Mouse (Mus musculus) hindbrain, embryonic 12.5 days (tissue): Measurements from ENCODE around the gene Gstp1. TPM values are rescaled to one million over a fixed set of nuclear protein-coding genes. Genes with fewer than 3 reads are reported as not detected.
"Not testable (repeated sequence)": the region's sequence is repeated elsewhere in the genome, so short reads cannot be mapped to it uniquely, and the experiment has no call there.

Experiments
- ATAC-seq: fragments of 200-750 bp; cut with Nextera tagmentation; 2 replicates; pipeline ENCODE4 v1.8.0; 2017; ENCODE audit warnings: moderate TSS enrichment; ENCODE audit not compliant: low FRiP score
- H3K27ac ChIP-seq: fragments of 300-500 bp; sonication (generic); 2 replicates; pipeline ENCODE4 v1.5.1; 2016; ENCODE audit warnings: mild to moderate bottlenecking
- H3K27me3 ChIP-seq: fragments of 300-500 bp; sonication (generic); 2 replicates; pipeline ENCODE4 v1.6.1; 2016; ENCODE audit warnings: mild to moderate bottlenecking
- H3K36me3 ChIP-seq: fragments of 300-500 bp; sonication (generic); 2 replicates; pipeline ENCODE4 v1.6.1; 2016; ENCODE audit warnings: mild to moderate bottlenecking
- H3K4me1 ChIP-seq: fragments of 300-500 bp; sonication (generic); 2 replicates; pipeline ENCODE4 v1.6.1; 2016
- H3K4me2 ChIP-seq: fragments of 300-500 bp; sonication (generic); replicated peaks from 2 replicates; pipeline ENCODE4 v1.6.1; 2016; ENCODE audit warnings: mild to moderate bottlenecking
- H3K4me3 ChIP-seq: fragments of 300-500 bp; sonication (generic); 2 replicates; pipeline ENCODE4 v1.5.1; 2016; ENCODE audit warnings: mild to moderate bottlenecking
- H3K9ac ChIP-seq: fragments of 300-500 bp; sonication (generic); 2 replicates; pipeline ENCODE4 v1.6.1; 2016; ENCODE audit warnings: mild to moderate bottlenecking, moderate library complexity
- H3K9me3 ChIP-seq: fragments of 300-500 bp; sonication (generic); replicated peaks from 2 replicates; pipeline ENCODE4 v1.6.1; 2016; ENCODE audit warnings: mild to moderate bottlenecking
- WGBS: fragments of 180-500 bp; shearing (Covaris S2); methylation state at CpG from one replicate; pipeline ENCODE4 v1.1.7; 2016; 5-methylcytosine and 5-hydroxymethylcytosine counted together
- polyA plus RNA-seq: library from polyadenylated mRNA; unstranded; fragments of >200 nt; fragmentation: Nextera tagmentation; extraction: Ambion mirVana; gene quantifications from 2 replicates; pipeline ENCODE4 v1.2.1, GENCODE M21; 2016

Gene Gstp1
- polyA plus RNA-seq, 1 experiment from 2014 or later, result 360 TPM

- Histone ChIP-seq H3K27me3 (no peaks in the 10 kb centered on the region), H3K4me3 (no peak overlapping the region), H3K4me1 (no peaks in the 10 kb centered on the region), H3K9ac (no peak overlapping the region), H3K9me3 (no peaks in the 10 kb centered on the region), H3K36me3 (no peaks in the 10 kb centered on the region), H3K4me2 (no peak overlapping the region), H3K27ac (no peak overlapping the region)
- ATAC-seq, result no peak
- 85% methylated on average over 5 of the region's 5 CpGs for WGBS
These were observed 20.8 kb upstream of the Gstp1 start for GRCm38 (mm10) chr19:4058581-4058980.

DNA sequence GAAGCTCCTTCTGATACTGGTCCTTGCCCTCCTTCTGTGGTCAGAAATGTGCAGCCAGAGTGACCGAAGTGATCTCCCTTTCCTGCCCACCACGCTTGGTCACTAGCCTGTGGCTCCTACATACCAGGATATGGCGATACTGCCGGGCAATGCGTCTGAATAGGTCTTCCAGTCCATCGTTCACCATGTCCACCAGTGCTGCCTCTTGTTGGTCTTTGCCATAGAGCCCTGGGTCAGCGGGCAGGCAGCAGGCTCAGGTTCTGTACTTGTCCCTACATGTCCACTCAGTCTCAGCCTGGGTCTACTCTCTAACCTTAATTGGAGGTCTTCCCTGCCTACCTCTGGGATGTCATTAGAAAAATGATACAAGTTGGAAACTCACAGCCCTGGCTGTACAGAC is 20.2 kb upstream of the Gstp1 start:
- no peaks in the 10 kb centered on the region for H3K27me3 ChIP-seq
- H3K4me3 ChIP-seq, result no peak overlapping the region
- H3K4me2 ChIP-seq, result no peak overlapping the region
- H3K9me3 ChIP-seq, result no peaks in the 10 kb centered on the region
- ATAC-seq, result no peak
- no peaks in the 10 kb centered on the region for H3K36me3 ChIP-seq
- 95% methylated on average over 7 of the region's 7 CpGs for WGBS
- H3K27ac ChIP-seq, result no peak overlapping the region
- H3K4me1 ChIP-seq, result no peaks in the 10 kb centered on the region
- H3K9ac ChIP-seq, result no peak overlapping the region

- H3K9ac ChIP-seq, result no peak overlapping the region
- H3K4me1 ChIP-seq, result no peaks in the 10 kb centered on the region
- H3K27me3 ChIP-seq, result no peaks in the 10 kb centered on the region
- H3K4me3 ChIP-seq, result no peak overlapping the region
- H3K9me3 ChIP-seq, result no peaks in the 10 kb centered on the region
- H3K4me2 ChIP-seq, result no peak overlapping the region
- no peak for ATAC-seq
- 84% methylated on average over 13 of the region's 13 CpGs for WGBS
- no peaks in the 10 kb centered on the region for H3K36me3 ChIP-seq
- no peak overlapping the region for H3K27ac ChIP-seq
These were observed 19.6 kb upstream of the Gstp1 start for GRCm38 (mm10) chr19:4057389-4057788.

GRCm38 (mm10) chr19:4056727-4057126 is 18.9 kb upstream of the Gstp1 start:
- WGBS, result 41% methylated on average over 4 of the region's 4 CpGs

DNA sequence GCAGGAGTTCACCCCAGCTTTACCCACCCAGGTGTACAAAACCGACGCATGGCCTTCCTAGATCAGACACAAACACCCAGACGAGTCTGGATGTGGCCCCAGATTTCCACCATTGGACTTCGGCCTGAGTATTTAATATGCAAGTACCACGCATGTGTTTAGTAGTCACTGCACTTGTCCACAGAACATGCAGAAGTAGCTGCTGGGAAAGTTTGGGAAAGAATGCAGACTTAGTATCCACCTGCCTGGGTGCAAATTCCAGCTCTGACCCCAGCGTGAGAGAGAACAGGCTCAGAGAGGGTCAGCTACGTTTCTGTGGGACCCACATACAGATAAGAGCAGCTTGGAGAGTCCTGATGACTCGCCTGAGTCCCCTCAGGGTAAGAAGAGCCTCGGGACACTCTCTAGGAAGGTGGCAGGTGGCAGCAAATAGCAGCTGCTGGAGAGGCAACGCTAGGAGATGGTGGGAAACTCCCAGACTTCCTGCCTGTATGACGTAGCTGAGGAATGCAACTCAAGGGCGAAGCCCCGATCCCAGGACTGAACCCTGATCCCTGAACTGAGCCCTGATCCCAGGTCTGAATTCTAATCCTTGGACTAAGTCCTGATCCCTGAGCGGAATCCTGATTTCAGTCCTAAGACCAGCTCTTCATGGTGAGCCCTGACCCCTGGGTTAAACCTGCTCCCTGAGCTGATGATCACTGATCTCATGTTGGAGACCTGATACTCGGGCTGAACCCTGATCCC is 18.3 kb upstream of the Gstp1 start:
- H3K27me3 ChIP-seq, result no peaks in the 10 kb centered on the region
- no peaks in the 10 kb centered on the region for H3K4me1 ChIP-seq
- no peak overlapping the region for H3K4me2 ChIP-seq
- H3K36me3 ChIP-seq, result no peaks in the 10 kb centered on the region
- no peak overlapping the region for H3K9ac ChIP-seq
- H3K4me3 ChIP-seq, result no peak overlapping the region
- WGBS, result 65% methylated on average over 15 of the region's 15 CpGs
- no peak for ATAC-seq
- no peak overlapping the region for H3K27ac ChIP-seq
- H3K9me3 ChIP-seq, result no peaks in the 10 kb centered on the region

More at GRCm38 (mm10) chr19:4056727-4057126, 18.9 kb upstream of the Gstp1 start:
- H3K4me1 ChIP-seq, result no peaks in the 10 kb centered on the region
- no peak overlapping the region for H3K9ac ChIP-seq
- no peaks in the 10 kb centered on the region for H3K9me3 ChIP-seq
- no peak overlapping the region for H3K27ac ChIP-seq
- no peaks in the 10 kb centered on the region for H3K36me3 ChIP-seq
- H3K4me2 ChIP-seq, result no peak overlapping the region
- ATAC-seq, result no peak
- no peak overlapping the region for H3K4me3 ChIP-seq
- H3K27me3 ChIP-seq, result no peaks in the 10 kb centered on the region

DNA sequence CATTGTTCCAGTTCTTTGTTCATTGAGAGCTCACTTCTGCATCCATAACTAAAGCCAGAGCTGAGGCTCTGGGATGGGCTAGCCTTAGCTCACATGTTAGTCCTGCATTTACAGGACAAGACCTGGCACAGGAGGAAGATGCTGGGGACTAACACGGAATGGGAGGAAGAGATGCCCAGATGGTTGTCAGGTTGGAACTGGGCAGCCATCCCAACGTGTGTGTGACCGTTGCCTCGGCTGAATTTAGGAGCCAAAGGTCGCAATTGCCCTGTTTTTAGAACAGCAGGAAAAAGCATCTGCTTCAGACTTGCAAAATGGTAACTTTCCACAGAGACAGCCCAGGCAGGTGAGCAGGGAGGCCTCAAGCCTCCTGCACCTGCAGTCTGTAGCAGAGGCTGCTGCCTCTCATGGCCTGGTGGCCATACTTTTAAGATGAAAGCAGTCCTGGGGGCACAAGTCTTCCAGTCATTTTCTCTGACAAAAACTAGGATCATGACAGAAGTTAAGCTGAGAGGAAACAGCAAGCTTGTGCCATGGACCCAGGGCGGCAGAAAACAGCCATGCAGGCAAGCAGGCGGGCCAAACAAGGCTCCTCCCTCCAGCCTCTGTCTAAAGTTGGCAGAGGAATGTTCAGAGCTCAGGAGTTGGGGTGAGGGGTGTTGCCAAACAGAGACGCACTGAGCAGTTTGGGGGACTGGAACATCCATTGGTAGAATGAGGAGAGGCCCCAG is 17.6 kb upstream of the Gstp1 start:
- no peaks in the 10 kb centered on the region for H3K9me3 ChIP-seq
- H3K4me1 ChIP-seq, result no peaks in the 10 kb centered on the region
- H3K9ac ChIP-seq, result no peak overlapping the region
- no peak overlapping the region for H3K4me3 ChIP-seq
- H3K27me3 ChIP-seq, result no peaks in the 10 kb centered on the region
- WGBS, result 73% methylated on average over 8 of the region's 8 CpGs
- no peak overlapping the region for H3K27ac ChIP-seq
- H3K36me3 ChIP-seq, result no peaks in the 10 kb centered on the region
- ATAC-seq, result no peak
- H3K4me2 ChIP-seq, result no peak overlapping the region

DNA sequence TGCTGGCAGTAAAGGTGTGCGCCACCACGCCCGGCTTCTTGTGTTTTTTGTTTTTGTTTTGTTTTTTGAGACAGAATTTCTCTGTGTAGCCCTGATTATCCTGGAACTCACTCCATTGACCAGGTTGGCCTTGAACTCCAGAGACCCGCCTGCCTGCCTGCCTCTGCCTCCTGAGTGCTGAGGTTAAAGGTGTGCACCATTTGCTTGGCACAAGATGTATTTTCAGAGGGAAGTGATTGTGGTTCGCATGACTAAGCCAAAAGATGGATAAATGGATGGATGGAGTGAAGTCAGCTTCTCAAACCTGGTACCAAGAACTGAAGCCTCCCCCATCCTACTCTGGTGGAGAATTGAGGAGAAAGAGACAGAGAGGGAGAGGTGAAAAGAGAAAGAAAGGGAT is 16.8 kb upstream of the Gstp1 start:
- Histone ChIP-seq H3K27ac (no peak overlapping the region), H3K4me2 (no peak overlapping the region), H3K36me3 (no peaks in the 10 kb centered on the region), H3K4me3 (no peak overlapping the region), H3K4me1 (no peaks in the 10 kb centered on the region), H3K9me3 (no peaks in the 10 kb centered on the region), H3K27me3 (no peaks in the 10 kb centered on the region), H3K9ac (no peak overlapping the region)
- WGBS, result 86% methylated on average over 5 of the region's 5 CpGs
- no peak for ATAC-seq

DNA sequence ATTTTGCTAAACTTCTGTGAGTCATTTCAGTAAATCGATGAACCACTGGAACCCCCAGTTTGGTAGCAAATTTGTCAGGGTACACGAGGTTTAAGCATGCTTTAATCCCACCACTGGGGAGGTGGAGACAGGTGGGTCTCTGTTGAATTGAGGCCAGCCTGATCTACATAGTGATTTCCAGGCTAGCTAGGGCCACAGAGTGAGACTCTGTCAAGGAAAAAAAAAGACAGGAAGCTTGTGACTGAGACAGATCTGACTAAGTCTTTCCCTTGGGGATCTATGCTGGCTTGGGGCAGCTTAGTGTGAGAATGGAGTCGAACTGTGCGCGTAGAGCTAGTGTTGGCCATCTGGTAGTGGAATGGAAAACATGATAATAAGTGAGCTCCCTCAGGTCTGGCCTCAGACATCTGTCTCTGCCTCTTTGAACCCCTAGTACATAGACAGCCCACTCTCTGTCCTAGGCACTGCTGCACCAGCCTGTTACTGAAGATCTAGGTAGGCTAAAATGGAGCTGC is 14.8 kb upstream of the Gstp1 start:
- 79% methylated on average over 5 of the region's 5 CpGs for WGBS
- no peaks in the 10 kb centered on the region for H3K4me1 ChIP-seq

GRCm38 (mm10) chr19:4051741-4052515 is 14.1 kb upstream of the Gstp1 start:
- Histone ChIP-seq H3K36me3 (no peaks in the 10 kb centered on the region), H3K9ac (no peak overlapping the region), H3K4me3 (no peak overlapping the region), H3K27me3 (no peaks in the 10 kb centered on the region), H3K9me3 (no peaks in the 10 kb centered on the region), H3K4me1 (no peaks in the 10 kb centered on the region), H3K4me2 (no peak overlapping the region), H3K27ac (no peak overlapping the region)
- WGBS, result 51% methylated on average over 10 of the region's 10 CpGs
- ATAC-seq, result no peak

More for the DNA sequence above, 14.8 kb upstream of the Gstp1 start:
- Histone ChIP-seq H3K4me2 (no peak overlapping the region), H3K36me3 (no peaks in the 10 kb centered on the region), H3K9me3 (no peaks in the 10 kb centered on the region), H3K4me3 (no peak overlapping the region), H3K9ac (no peak overlapping the region), H3K27me3 (no peaks in the 10 kb centered on the region), H3K27ac (no peak overlapping the region)
- no peak for ATAC-seq

- H3K4me3 ChIP-seq, result no peak overlapping the region
- no peaks in the 10 kb centered on the region for H3K36me3 ChIP-seq
- no peaks in the 10 kb centered on the region for H3K9me3 ChIP-seq
- no peak overlapping the region for H3K27ac ChIP-seq
- WGBS, result 96% methylated on average over 5 of the region's 5 CpGs
- no peaks in the 10 kb centered on the region for H3K4me1 ChIP-seq
- H3K4me2 ChIP-seq, result no peak overlapping the region
- no peak overlapping the region for H3K9ac ChIP-seq
- H3K27me3 ChIP-seq, result no peaks in the 10 kb centered on the region
- no peak for ATAC-seq
These were observed 13.2 kb upstream of the Gstp1 start for GRCm38 (mm10) chr19:4051016-4051415.

DNA sequence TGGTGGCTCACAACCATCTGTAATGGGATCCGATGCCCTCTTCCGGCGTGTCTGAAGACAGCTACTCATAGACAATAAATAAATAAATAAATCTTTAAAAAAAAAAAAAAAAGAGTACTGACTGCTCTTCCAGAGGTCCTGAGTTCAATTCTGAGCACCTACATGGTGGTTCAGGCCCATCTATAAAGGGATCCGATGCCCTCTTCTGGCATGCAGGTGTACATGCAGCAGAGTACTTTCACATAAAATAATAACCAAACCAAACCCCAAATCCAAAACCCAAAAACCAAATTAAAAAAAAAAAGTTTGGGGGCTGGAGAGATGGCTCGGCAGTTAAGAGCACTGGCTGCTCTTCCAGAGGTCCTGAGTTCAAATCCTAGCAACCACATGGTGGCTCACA is 11.3 kb upstream of the Gstp1 start:
- WGBS, result 82% methylated on average over 5 of the region's 5 CpGs
- H3K4me1 ChIP-seq, H3K36me3 ChIP-seq, H3K4me3 ChIP-seq, ATAC-seq, H3K4me2 ChIP-seq, H3K27me3 ChIP-seq, H3K9me3 ChIP-seq, H3K27ac ChIP-seq, H3K9ac ChIP-seq: not testable (repeated sequence)

- no peaks in the 10 kb centered on the region; the same call in 1 of the 2 replicates for H3K27me3 ChIP-seq
- no peak for ATAC-seq
- no peak overlapping the region for H3K4me2 ChIP-seq
- no peaks in the 10 kb centered on the region for H3K4me1 ChIP-seq
- no peak overlapping the region for H3K4me3 ChIP-seq
- H3K9me3 ChIP-seq, result no peaks in the 10 kb centered on the region
- H3K27ac ChIP-seq, result no peak overlapping the region
- no peak overlapping the region for H3K9ac ChIP-seq
- 16% methylated on average over 4 of the region's 4 CpGs for WGBS
- H3K36me3 ChIP-seq, result no peaks in the 10 kb centered on the region
These were observed 10.1 kb upstream of the Gstp1 start for GRCm38 (mm10) chr19:4047859-4048258.
